Mouse (Mus musculus): ENCODE data around the gene Col4a3bp.

Col4a3bp gene

GRCm38 (mm10) chr13:96542081-96542889 lies at the start of gene Col4a3bp, which contains the start of gene Polk:
Gene Col4a3bp (plus strand): TSS chr13:96542618.
Gene Polk (minus strand): TSS chr13:96542579.
- peak; percentile 98 for DNase-seq

- DNase-seq = no peak
Observed at GRCm38 (mm10) chr13:96496630-96497029, 45.8 kb upstream of the Col4a3bp start.

DNA sequence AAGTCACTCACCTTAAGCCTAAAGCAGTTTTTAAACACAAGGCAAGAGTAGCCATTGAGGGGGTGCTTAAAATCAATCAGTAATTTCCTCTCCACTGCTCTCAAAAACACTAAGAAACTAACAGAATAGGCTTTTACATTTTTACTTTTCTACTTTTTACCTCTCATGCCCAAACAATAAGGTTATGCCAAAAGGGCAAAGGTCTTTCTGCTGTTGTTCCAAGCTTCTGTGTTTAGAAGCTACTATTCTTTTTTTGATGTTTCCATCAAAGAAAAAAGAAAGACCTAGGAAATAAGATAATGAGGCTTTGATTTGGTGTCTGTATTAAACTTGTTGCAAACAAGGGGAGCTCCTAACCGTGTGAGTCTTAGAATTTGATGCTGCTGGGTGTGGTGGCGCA lies 42.5 kb upstream of the Col4a3bp start:
- no peak for DNase-seq

- DNase-seq = no peak
Observed at GRCm38 (mm10) chr13:96505661-96506060, 36.8 kb upstream of the Col4a3bp start.

- DNase-seq = no peak
Observed at GRCm38 (mm10) chr13:96506313-96506712, 36.1 kb upstream of the Col4a3bp start.

- DNase-seq = no peak
Observed at GRCm38 (mm10) chr13:96507541-96507940, 34.9 kb upstream of the Col4a3bp start.

DNA sequence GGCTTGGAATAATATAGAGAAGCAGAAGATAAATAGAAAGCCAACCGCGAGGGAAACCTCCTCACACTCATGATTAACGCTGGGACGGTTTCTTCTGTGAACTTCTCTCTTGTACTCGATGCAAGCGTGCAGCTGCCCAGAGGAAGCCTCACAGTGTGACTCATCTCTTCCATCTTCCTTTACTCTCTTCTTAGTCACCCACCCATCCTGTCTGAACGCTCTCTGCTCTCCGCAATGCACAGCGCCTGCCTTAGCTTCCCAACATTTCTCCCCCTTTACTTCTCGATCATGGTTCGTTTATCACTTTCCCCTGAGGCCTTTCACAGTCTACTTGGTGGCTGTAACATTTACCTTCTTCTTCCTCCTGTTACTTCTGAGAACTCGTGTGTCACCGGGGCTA lies 31.8 kb upstream of the Col4a3bp start:
- DNase-seq = no peak

DNA sequence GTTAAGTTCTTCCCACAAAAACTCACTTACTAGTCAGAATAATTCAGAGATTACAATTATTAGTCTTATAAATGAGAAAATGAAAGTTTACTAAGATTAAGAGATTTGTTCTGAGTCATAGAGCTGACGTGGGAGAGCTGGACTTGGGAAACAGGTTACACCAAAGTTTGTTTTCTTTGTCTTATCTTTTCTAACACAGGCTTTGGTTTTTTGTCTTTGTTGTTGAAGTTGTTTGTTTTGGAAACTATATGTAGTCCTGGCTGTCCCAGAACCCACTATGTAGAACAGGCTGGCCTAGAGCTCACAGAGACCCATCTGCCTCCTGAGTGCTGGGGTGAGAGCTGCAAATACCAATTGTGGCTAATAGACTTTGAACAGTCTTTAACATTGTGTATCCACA lies 31.2 kb upstream of the Col4a3bp start:
- no peak for DNase-seq

DNA sequence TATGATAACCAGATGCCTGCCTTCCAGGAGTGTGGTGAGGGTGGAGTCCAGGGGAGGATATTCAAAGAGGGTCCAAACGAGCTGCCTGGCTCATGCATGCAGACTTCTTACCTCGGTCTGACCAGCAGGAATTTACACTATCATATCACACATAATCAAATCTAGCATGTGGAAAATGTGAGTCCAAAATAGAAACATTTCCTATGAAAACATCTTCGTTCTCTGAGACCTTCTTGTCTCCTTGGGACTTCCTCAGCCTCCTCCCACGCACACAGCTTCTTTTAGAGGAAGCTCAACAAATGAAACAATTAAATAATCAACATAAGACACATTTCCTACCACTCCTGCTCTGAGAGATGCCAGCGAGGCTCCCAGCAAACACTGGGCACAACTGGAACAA lies 30.5 kb upstream of the Col4a3bp start:
- no peak for DNase-seq

GRCm38 (mm10) chr13:96514154-96514942 lies 28.1 kb upstream of the Col4a3bp start:
- DNase-seq = no peak

- DNase-seq = no peak
Observed at GRCm38 (mm10) chr13:96516249-96516648, 26.2 kb upstream of the Col4a3bp start.

DNA sequence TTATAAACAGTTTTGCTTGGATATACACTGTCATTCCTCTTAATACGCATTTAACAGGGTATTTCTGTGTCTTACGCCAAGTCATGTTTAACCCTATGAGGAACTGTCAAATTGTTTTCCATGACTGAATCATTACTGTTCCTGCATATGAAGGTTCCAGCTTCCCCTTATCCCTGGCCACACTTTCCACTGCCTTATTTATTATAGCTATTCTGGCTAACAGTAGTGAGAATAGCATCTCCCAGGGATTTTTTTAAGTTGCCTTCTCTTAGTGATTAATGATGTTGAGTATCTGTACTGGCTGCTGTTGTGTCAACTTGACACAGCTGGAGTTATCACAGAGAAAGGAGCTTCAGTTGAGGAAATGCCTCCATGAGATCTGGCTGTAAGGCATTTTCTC lies 25.1 kb upstream of the Col4a3bp start:
- no peak for DNase-seq

- no peak for DNase-seq
Observed at GRCm38 (mm10) chr13:96521294-96521693, 21.1 kb upstream of the Col4a3bp start.

- no peak for DNase-seq
Observed at GRCm38 (mm10) chr13:96527022-96527421, 15.4 kb upstream of the Col4a3bp start.

DNA sequence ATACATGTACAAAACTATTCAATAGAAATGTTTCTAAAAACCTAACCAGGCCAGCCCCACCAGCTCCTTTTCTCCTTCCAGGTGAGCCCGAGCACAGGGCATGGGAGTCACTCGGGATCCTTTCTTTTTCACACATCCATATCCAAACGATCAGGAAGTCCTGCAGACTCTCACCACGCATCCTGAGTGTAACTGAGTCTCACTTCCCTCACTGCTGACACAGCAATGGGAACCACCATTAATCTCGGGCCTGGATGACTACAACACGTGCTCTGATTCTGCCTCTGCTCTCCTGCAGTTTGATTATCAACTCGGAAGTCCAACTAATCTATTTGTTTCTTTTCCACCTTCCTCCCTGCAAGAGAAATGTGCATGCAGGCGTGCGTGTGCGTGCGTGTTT lies 14.6 kb upstream of the Col4a3bp start:
- no peak for DNase-seq

DNA sequence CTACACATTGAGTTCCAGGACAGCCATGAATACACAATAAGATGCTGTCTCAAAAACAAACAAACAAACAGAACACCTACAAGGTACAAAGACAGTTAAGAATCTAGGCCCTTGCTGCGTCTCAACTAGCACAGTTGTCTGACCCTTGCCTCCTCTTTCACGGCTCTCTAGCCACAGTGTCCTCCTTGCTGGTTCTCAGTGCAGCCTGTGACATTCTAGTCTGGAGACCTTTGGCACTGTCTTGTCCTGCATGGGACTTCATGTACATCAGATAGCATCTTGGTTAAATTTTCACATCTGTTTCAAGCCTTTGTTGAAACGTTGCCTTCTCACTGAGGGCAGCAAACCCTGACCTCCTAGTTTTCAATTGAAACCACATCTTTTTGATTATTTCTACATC lies 13.6 kb upstream of the Col4a3bp start:
- no peak for DNase-seq

GRCm38 (mm10) chr13:96529542-96529941 lies 12.9 kb upstream of the Col4a3bp start:
- DNase-seq = no peak

DNA sequence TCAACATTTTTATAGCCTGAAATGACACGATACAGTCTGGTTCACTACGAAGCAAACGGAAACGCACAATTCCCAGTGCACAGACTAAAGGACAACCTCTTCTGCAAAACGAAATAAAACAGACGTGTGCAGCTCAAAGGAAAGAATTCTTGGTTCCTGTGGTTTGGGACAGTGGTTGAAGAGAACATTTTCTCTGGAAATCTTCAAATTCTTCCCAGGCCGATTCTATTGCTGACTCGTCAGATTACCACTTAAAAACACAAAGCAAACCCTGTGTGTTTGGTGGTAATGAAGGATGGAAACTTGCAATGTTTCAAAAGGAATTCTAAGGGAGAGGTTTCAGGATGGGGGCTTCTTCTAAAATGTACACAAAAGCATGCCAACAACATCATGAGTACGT lies 12.4 kb upstream of the Col4a3bp start:
- DNase-seq = no peak

GRCm38 (mm10) chr13:96532176-96532575 lies 10.2 kb upstream of the Col4a3bp start:
- no peak for DNase-seq

- no peak for DNase-seq
Observed at GRCm38 (mm10) chr13:96533742-96534141, 8.7 kb upstream of the Col4a3bp start.

GRCm38 (mm10) chr13:96536821-96537572 lies 5.4 kb upstream of the Col4a3bp start:
- no peak for DNase-seq

DNA sequence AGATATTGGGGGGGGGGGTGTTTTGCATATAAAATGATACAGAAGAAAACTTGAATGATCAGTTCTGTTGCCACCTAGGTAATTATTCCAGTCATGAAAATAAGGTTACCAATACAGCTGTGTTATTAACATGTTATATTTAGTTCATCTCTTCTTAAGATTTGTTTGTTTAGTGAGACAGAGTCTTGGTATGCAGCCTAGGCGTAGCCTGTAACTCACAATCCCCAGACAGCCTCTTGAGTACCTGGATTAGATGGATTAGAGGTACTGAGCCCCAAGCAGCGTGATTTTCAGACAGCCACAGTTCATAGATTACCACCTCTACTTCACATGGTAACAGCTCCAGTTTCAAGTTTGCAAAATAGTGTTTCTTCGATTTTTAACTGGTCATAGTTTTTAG lies 4.3 kb upstream of the Col4a3bp start:
- DNase-seq = no peak

DNA sequence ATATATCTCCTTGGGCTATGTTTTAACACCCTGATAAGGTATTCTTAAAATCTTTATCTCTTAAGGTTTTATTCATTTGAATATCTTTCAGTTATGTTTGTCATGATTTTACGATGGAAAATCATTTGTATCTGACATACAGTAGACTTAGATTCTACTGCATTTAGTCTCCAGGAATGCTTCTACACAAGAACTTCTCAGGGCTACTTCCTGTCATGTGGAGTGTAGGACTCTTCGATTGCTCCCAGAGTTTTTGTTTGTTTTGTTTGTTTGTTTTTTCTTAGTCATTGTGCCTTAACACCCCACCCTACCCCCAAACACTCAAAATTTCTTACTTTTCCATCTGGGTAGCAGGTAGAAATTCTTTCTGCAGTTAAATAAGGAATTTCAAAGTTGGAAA lies 1.0 kb upstream of the Col4a3bp start:
- no peak for DNase-seq
